Mouse (Mus musculus) right cerebral cortex, postnatal 4 days (tissue): Measurements from ENCODE around the gene Lrrc4c.

Experiments used
- DNase-seq: peaks from one replicate; pipeline ENCODE4 v3.0.0-alpha.2; 2022

Lrrc4c gene

DNA sequence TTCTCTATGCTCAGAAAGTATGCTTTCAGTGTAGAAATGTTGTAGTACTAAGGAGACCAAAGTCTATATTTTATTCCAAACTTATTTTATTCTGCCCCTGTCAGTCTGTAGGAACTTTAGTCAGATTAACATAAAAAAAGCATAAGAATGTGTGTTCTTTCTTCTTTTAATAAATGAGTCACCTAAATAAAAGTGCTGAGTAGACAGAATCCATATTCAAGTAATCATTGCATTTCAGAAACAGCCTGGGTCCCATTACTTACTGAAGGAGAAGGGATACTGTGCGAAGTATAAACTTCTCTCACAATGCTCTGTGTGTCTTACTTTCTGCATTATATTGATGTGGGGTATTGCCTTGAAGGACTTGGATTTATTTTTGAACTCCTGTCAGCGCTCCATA, 255.8 kb downstream of the Lrrc4c start:
- no peak for DNase-seq

GRCm38 (mm10) chr2:96577701-96578100, 259.7 kb downstream of the Lrrc4c start:
- DNase-seq: no peak

DNA sequence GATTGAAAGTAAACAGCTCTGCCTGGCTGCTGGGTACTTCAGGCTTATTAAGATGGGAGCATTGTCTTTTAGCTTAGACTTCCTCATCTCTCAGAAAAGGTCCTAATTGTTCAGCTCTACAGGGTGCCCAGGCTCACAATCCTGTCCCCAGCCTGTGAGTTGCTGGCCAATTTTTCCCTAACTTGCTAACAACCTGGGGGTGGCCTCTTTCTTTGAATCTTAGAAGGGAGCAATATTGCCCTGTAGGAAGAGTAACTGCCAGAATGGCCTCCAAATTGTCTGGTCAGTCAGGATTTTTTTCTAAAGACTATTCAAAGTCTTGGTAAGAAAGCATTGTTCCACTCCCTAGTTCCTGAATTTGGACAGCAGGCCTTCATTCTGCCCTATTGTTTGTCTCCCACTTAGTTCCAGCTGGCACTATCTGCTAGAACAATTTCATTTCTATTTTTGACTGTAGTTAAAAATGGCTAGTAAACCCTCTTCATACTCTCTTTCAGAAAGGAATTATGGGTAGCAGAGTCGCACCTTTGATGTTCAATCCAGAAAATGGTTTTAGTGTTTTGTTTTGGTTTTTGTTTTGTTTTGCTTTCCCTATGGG, 262.3 kb downstream of the Lrrc4c start:
- DNase-seq: no peak

- peak; percentile 35 for DNase-seq
Measured at GRCm38 (mm10) chr2:96585665-96586064, 267.7 kb downstream of the Lrrc4c start.

DNA sequence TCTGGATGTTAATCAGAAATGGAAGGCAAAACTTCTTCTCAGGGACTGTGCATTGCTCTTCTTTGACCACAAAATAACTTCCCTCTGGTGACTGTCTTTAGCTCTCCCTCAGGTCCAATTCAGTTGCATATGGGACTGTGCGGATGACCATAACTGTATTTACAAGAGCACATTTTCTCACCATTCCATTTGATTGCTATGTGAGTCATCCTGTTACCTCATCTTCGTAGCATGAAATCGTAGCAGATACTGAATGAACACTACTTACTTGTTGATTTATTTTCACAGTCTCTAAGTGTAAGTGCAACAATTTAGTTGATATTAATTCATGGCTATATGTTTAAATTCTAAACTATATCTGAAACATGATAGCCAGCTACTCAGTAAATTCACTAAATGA, 286.8 kb downstream of the Lrrc4c start:
- DNase-seq: no peak

GRCm38 (mm10) chr2:96614121-96614520, 296.2 kb downstream of the Lrrc4c start:
- DNase-seq: no peak

GRCm38 (mm10) chr2:96618691-96619205, 300.8 kb downstream of the Lrrc4c start:
- DNase-seq: no peak

DNA sequence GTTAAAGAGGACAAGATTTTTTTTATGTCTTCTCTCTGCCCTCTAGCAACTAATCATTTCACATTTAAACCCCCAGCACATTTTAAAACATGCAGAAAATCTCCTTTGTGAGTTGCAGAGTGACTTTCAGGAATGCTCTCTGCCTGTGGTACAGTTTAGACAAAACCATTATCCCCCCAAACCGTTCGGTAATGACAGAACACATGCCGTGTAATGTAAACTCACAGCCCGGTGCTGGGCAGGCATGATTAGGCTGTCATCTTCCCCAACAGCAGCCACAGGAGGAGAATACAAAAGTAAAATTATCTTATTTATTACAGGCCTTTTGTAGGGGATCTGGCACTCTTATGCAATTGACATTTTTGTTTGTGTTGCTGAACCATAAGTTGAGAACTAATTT, 349.1 kb downstream of the Lrrc4c start:
- no peak for DNase-seq

DNA sequence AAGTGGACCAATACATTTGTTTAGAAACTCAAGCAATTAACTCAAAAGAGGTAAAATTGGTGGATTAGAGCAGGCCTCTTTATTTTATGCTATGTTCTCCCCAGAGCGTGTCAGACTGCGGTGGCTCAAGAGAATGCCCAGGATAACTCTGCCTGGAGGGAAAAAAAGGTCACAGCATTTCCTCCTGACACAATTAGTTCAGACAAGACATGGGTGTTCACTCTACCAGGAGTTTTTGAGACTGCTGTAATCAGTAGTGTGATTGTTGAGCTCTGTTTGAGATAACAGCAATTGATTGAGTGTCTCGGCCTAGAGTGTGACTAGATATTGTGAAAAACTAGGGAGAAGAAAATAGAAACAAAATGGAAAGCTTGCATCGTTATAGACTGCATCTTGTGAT, 363.8 kb downstream of the Lrrc4c start:
- no peak for DNase-seq

- no peak for DNase-seq
Measured at GRCm38 (mm10) chr2:96685328-96685727, 367.4 kb downstream of the Lrrc4c start.

DNA sequence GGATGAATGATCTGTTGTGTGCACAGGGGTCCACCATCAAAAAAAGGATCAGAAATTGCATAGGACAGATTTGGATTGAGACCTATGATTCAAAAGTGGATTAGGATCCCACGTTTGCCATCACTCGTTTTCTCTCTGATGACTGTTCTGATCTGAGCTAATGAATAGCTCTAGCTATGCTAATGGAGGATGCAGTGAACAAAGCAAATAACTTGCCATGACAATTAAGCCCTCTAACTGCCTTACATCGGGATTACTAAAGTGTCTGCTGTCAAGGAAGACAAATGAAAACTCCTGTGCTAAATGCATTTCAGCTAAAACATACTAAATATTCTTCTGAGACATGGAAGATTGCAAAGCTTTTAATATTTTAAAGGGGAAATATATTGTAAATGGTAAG, 387.0 kb downstream of the Lrrc4c start:
- no peak for DNase-seq

DNA sequence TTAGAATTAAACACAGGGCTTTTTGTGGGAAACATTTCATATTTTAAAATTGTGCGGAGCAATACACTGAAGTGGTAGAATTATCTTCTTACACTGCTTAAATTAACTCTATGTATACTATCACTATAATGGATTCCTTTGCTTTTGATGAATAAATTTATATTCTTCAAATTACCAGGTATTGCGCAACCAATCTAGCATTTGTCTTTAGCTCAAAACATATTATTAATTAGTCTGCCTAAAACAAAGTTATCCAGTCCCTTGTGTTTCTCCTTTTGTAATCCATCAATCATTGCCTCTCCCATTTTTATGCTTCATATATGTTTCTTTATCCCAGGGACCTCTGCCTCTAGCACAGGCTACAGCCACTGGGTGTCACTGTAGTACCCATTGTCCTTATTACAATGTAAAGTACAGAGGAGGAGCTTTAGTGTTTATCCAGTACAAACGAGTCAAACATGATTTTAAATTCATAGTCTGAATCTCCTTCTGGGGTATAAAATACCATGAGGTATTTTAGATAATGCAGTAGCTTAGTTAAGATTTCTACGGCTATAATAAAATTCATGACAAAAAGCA, 389.9 kb downstream of the Lrrc4c start:
- DNase-seq: no peak

DNA sequence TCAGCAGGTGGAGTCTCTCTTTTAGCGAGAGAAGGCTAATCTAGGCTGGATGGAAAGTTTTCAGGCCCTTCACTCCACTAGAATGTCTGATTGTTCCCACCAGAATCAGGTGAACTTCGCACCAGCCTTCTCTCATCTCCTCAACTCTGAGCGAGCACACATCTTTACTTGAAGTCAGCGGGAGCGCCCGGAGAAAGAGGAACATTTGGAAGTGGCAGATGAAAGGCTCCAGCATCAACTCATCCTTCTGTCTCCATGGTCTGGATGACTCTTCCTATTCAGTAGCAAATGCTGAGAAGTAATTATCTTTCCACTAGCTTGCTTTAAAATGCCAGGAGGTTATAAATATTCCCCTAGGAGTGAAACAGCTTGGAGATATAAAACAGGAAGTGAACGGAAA, 396.6 kb downstream of the Lrrc4c start:
- DNase-seq: peak; percentile 3

DNA sequence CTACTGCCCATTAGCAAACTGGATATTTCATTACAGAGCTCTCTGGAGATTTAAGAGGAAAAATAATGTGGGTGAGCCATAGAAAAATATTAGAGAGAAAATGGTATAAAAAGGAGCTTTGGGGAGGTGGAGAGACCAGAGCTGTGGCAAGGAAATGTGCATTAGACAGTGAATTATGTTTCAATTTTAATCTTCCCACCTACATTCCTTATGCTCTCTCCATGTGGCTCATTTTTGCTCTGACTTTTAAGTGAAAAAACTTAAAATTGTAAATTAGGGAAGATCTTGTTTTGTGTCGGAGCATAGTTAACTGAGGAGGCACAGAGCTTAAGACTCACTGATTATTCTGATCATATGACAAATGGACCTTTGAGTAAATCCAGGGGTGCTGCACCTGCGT, 399.4 kb downstream of the Lrrc4c start:
- no peak for DNase-seq

DNA sequence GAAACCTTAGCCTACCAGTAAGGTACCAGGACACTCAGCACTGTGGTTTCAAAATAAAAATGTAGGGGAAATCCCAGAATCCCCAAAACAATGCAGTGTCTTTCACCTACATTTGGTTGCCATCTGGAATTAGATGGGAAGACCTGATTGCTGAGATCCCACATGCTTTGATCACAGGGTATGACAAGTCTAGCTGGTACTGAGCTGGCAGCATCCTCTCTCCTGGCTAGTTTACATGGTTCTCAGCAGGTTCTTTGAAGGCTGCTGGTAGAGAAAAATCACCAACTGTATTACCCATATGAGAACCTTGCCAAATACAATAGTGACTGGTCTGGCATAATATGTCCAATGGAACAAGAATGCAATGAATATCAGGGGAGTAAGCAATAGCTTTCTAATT, 405.4 kb downstream of the Lrrc4c start:
- DNase-seq: no peak

DNA sequence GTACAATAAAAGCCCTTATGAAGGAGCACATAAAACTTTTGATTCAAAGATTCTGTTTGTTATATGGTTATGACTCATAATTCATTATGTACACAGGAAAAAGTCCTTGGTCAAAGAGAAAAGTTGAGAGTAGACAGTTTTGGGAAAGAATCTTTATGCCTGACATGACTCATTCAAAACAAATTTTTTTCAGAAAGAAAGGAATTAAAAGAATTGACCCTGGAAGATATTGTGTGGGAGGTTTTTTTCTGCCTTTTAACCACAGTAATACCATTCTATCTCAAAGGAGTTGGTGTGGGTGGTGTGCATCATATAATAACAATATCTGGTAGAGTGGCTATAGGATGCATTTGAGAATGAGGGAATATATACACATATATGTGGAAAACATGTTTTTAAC, 418.1 kb downstream of the Lrrc4c start:
- no peak for DNase-seq

DNA sequence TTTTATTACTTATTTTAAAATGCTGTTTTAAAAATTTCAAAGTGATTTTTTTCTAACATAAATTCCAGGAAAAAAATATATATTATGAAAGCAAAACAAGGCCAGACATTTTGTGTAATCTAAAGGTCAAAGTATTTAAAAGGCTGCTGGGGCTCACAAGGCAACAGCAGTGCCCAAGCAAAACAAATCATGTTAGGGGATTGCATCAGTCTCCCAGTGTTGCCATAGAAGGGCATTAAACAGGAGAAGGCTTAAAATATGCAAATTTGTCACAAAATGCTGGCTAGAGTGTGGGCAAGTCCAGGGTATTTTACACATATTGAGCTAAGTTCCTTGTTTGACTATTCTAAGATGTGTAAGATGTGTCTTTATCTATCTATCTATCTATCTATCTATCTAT, 437.1 kb downstream of the Lrrc4c start:
- no peak for DNase-seq

DNA sequence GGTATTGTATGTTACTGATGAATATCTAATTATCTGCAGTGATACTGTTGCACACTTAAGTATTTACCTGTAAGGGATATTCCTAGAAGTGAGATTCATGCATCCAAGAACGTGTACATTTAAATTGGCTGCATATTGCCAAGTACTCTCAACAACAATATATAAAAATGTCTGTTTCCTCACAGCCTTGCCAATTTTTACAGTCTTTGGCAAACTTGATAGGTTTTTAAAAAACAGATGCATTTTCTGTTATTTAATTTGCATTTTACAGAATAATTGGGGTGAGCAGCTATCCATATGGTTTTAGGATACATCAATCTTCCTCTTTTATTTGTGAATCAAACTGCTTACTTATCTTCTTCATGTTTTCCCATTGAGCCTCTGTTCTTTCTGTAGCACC, 439.7 kb downstream of the Lrrc4c start:
- no peak for DNase-seq

GRCm38 (mm10) chr2:96763538-96763937, 445.6 kb downstream of the Lrrc4c start:
- no peak for DNase-seq

GRCm38 (mm10) chr2:96775376-96775775, 457.4 kb downstream of the Lrrc4c start:
- no peak for DNase-seq

- no peak for DNase-seq
Measured at GRCm38 (mm10) chr2:96796681-96797385, 478.9 kb downstream of the Lrrc4c start.

- no peak for DNase-seq
Measured at GRCm38 (mm10) chr2:96850839-96851396, 532.9 kb downstream of the Lrrc4c start.

GRCm38 (mm10) chr2:96853797-96854196, 535.8 kb downstream of the Lrrc4c start:
- DNase-seq: no peak

DNA sequence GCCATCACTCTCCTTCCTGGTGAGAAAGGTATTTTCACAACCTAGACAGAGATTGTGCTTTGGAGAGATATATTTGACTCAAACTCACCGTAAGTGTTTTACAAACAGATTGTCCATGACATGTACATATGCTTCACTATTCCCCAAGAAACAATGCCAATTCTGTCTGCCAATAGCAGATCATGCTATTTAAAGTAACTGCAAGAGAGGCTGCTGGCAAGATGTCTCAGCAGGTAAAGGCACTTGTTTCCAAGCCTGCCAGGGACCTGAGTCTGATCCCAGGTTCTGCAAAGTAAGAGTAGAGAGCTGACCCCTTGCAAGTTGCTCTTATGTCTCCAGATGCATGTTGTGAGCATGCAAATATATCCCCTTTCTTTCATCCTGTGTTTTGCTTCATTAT, 558.1 kb downstream of the Lrrc4c start:
- no peak for DNase-seq
